Mouse (Mus musculus) kidney, embryonic 14.5 days (tissue): ENCODE results near the gene Cc2d2b. TPM values are rescaled to one million over a fixed set of nuclear protein-coding genes. Genes with fewer than 3 reads are reported as not detected.

ENCODE experiments used
- ATAC-seq: fragments of 200-750 bp; cut with Nextera tagmentation; 2 replicates; pipeline ENCODE4 v1.8.0; 2017; ENCODE audit warnings: moderate number of reproducible peaks, mild to moderate bottlenecking, moderate TSS enrichment, moderate library complexity; ENCODE audit not compliant: low FRiP score, low TSS enrichment
- H3K27ac ChIP-seq: fragments of 300-500 bp; sonication (generic); 2 replicates; pipeline ENCODE4 v1.5.1; 2014; ENCODE audit warnings: low read depth, mild to moderate bottlenecking, low read length, moderate library complexity, mixed read lengths
- H3K27me3 ChIP-seq: fragments of 300-500 bp; sonication (generic); 2 replicates; pipeline ENCODE4 v1.6.1; 2014; ENCODE audit warnings: mild to moderate bottlenecking, low read length; ENCODE audit not compliant: control insufficient read depth, insufficient read depth
- H3K36me3 ChIP-seq: fragments of 300-500 bp; sonication (generic); 2 replicates; pipeline ENCODE4 v1.6.1; 2014; ENCODE audit warnings: low read length, mixed read lengths; ENCODE audit not compliant: control insufficient read depth, insufficient read depth
- H3K4me1 ChIP-seq: fragments of 300-500 bp; sonication (generic); 2 replicates; pipeline ENCODE4 v1.6.1; 2014; ENCODE audit warnings: low read length, mixed read lengths; ENCODE audit not compliant: control insufficient read depth, insufficient read depth
- H3K4me2 ChIP-seq: fragments of 300-500 bp; sonication (generic); replicated peaks from 2 replicates; pipeline ENCODE4 v1.6.1; 2014; ENCODE audit warnings: low read depth, mild to moderate bottlenecking, low read length
- H3K4me3 ChIP-seq: fragments of 300-500 bp; sonication (generic); 2 replicates; pipeline ENCODE4 v1.5.1; 2014; ENCODE audit warnings: mild to moderate bottlenecking, low read length
- H3K9ac ChIP-seq: fragments of 300-500 bp; sonication (generic); 2 replicates; pipeline ENCODE4 v1.6.1; 2014; ENCODE audit warnings: low read depth, mild to moderate bottlenecking, low read length, moderate library complexity
- H3K9me3 ChIP-seq: fragments of 300-500 bp; sonication (generic); 2 replicates; pipeline ENCODE4 v1.6.1; 2016; ENCODE audit warnings: low read length; ENCODE audit not compliant: control insufficient read depth
- WGBS: fragments of 180-500 bp; shearing (Covaris S2); extraction: QIAGEN DNeasy Blood & Tissue Kit; methylation state at CpG from one replicate; pipeline ENCODE4 v1.1.7; 2014; 5-methylcytosine and 5-hydroxymethylcytosine counted together
- polyA plus RNA-seq: library from polyadenylated mRNA; unstranded; fragments of >200 nt; fragmentation: Nextera tagmentation; extraction: Ambion mirVana; gene quantifications from 2 replicates; pipeline ENCODE4 v1.2.1, GENCODE M21; 2014

Gene Cc2d2b
- polyA plus RNA-seq, 1 experiment from 2014 or later, result not detected

DNA sequence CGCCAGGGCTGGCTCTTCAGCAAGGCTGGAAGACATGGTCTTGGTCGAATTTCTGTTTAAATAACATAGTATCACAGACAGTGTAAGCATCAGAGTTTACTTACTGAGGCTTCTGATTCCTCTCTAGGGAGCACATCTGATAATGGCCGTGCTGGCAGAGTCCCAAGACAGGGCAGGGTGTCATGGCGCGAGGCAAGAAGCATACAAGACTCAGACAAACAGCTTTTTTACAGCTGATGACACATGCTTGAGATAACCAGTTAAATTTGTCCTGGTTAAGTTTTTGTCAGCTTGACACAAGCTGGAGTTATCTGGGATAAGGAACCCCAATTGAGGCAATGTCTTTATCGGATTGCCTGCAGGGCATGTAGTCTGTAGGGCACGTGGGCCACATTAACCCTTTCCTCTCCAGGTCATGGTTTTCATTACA, 20.8 kb downstream of the Cc2d2b start:
- H3K9me3 ChIP-seq, result no peaks in the 10 kb centered on the region
- 60% methylated on average over 7 of the region's 7 CpGs for WGBS
- H3K27ac ChIP-seq, result no peak overlapping the region
- H3K4me2 ChIP-seq, result no peak overlapping the region
- 0 out of 2 replicates have a peak, but pooled peaks cover 2% of the 10 kb centered on the region for H3K4me1 ChIP-seq
- no peak overlapping the region for H3K4me3 ChIP-seq
- no peaks in the 10 kb centered on the region for H3K36me3 ChIP-seq
- H3K27me3 ChIP-seq, result no peaks in the 10 kb centered on the region
- ATAC-seq, result no peak
- H3K9ac ChIP-seq, result no peak overlapping the region

GRCm38 (mm10) chr19:40788004-40788714, 39.6 kb downstream of the Cc2d2b start:
- Histone ChIP-seq H3K27ac (no peak overlapping the region), H3K4me1 (no peaks in the 10 kb centered on the region), H3K4me2 (no peak overlapping the region), H3K9ac (no peak overlapping the region), H3K4me3 (no peak overlapping the region), H3K36me3 (no peaks in the 10 kb centered on the region), H3K27me3 (no peaks in the 10 kb centered on the region), H3K9me3 (no peaks in the 10 kb centered on the region)
- WGBS, result 68% methylated on average over 15 of the region's 15 CpGs
- no peak for ATAC-seq

- H3K9me3 ChIP-seq, result no peaks in the 10 kb centered on the region
- H3K36me3 ChIP-seq, result no peaks in the 10 kb centered on the region
- H3K4me1 ChIP-seq, result no peaks in the 10 kb centered on the region
- 75% methylated on average over 2 of the region's 2 CpGs for WGBS
- H3K4me2 ChIP-seq, result no peak overlapping the region
- no peaks in the 10 kb centered on the region for H3K27me3 ChIP-seq
- H3K4me3 ChIP-seq, result no peak overlapping the region
- H3K27ac ChIP-seq, result no peak overlapping the region
- ATAC-seq, result no peak
- H3K9ac ChIP-seq, result no peak overlapping the region
These were observed 40.1 kb downstream of the Cc2d2b start for GRCm38 (mm10) chr19:40788715-40789084.

DNA sequence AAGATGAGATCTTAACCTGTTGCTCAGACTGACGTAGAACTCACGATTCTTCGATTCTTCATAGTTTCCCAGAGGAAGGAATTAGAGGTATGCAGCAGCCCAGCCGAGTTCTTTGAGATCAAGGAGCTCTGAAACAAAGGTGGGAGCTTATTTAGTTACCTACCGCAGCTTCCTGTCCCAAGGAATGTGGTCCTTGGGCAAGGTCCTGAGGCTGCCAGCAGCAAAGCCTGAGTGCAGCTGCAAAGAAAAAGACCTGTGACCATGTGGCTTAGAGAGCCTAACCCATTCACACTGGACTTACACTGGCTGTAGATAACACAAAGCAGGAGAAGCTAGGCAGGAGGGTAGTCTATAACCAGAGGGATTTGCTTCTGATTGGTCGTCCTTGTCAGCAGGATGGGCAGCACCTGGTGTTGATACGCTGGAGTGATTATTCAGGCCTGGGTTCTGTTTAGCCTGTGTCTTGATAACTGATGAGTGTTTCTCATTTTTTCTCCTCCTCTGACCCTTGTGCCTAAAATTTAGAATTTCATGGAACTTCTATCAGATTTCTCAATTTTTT, 56.7 kb downstream of the Cc2d2b start:
- ATAC-seq, result no peak
- Histone ChIP-seq H3K9me3 (no peaks in the 10 kb centered on the region), H3K36me3 (no peaks in the 10 kb centered on the region), H3K4me3 (no peak overlapping the region), H3K4me2 (no peak overlapping the region), H3K4me1 (no peaks in the 10 kb centered on the region), H3K27ac (no peak overlapping the region), H3K27me3 (0 out of 2 replicates have a peak, but pooled peaks cover 3% of the 10 kb centered on the region), H3K9ac (no peak overlapping the region)
- WGBS, result 36% methylated on average over 7 of the region's 7 CpGs

DNA sequence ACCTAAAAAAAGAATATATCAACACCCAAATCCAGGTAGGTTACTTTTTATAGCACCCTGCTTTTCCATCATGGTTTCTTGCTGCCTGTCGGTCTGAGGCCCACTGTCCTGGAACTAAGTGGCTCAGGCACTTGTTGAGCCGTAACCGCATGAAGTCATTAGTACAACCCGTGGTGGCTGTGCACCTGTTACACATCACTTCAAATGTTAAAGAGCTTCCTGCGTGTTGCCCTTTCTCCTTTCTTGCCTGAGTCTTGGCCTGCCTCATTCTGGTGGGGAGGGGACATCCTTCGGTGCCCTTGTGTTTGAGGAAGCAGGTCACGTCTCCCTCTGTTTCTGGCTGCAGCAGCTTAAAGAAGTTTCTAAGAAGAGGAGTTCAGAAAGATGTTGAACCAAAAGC, 61.3 kb downstream of the Cc2d2b start:
- 45% methylated on average over 7 of the region's 7 CpGs for WGBS
- no peaks in the 10 kb centered on the region for H3K4me1 ChIP-seq
- H3K27me3 ChIP-seq, result 0 out of 2 replicates have a peak, but pooled peaks cover 9% of the 10 kb centered on the region
- H3K9me3 ChIP-seq, result no peaks in the 10 kb centered on the region
- no peak overlapping the region for H3K9ac ChIP-seq
- no peaks in the 10 kb centered on the region for H3K36me3 ChIP-seq
- ATAC-seq, result no peak
- H3K27ac ChIP-seq, result no peak overlapping the region
- H3K4me3 ChIP-seq, result no peak overlapping the region
- H3K4me2 ChIP-seq, result no peak overlapping the region

GRCm38 (mm10) chr19:40811840-40812239, 63.3 kb downstream of the Cc2d2b start:
- H3K27ac ChIP-seq, result no peak overlapping the region
- ATAC-seq, result no peak
- no peaks in the 10 kb centered on the region for H3K36me3 ChIP-seq
- no peaks in the 10 kb centered on the region for H3K4me1 ChIP-seq
- H3K9me3 ChIP-seq, result no peaks in the 10 kb centered on the region
- 0 out of 2 replicates have a peak, but pooled peaks cover 9% of the 10 kb centered on the region for H3K27me3 ChIP-seq
- WGBS, result 77% methylated on average over 4 of the region's 4 CpGs
- H3K4me3 ChIP-seq, result no peak overlapping the region
- H3K9ac ChIP-seq, result no peak overlapping the region
- H3K4me2 ChIP-seq, result no peak overlapping the region

DNA sequence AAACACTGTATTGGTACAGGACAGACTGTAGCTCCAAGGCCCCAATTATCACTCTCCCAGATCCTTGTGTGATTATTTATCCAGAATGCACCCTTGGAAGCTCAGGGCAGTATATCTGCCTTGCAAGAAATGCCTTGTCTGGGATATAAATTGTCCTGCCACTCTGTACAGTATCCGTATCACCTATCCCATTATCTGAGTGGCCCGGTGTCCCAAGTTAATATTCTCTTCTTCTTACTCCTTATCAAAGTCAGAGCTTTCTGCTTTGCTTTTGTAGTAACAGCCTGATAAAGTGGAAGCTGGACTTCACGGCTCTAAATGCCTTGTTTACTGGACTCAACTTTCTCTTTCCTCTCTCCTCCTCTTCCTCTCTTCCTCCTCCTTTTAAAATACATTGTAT, 64.2 kb downstream of the Cc2d2b start:
- H3K27ac ChIP-seq, result no peak overlapping the region
- 73% methylated on average over 3 of the region's 3 CpGs for WGBS
- H3K9ac ChIP-seq, result no peak overlapping the region
- no peak overlapping the region for H3K4me2 ChIP-seq
- H3K27me3 ChIP-seq, result 0 out of 2 replicates have a peak, but pooled peaks cover 9% of the 10 kb centered on the region
- H3K36me3 ChIP-seq, result no peaks in the 10 kb centered on the region
- H3K4me1 ChIP-seq, result no peaks in the 10 kb centered on the region
- no peak overlapping the region for H3K4me3 ChIP-seq
- no peak for ATAC-seq
- H3K9me3 ChIP-seq, result no peaks in the 10 kb centered on the region

- no peaks in the 10 kb centered on the region for H3K36me3 ChIP-seq
- no peak for ATAC-seq
- 68% methylated on average over 14 of the region's 14 CpGs for WGBS
- 0 out of 2 replicates have a peak, but pooled peaks cover 9% of the 10 kb centered on the region for H3K27me3 ChIP-seq
- H3K9me3 ChIP-seq, result no peaks in the 10 kb centered on the region
- no peak overlapping the region for H3K27ac ChIP-seq
- H3K4me1 ChIP-seq, result no peaks in the 10 kb centered on the region
- no peak overlapping the region for H3K4me2 ChIP-seq
- no peak overlapping the region for H3K9ac ChIP-seq
- H3K4me3 ChIP-seq, result no peak overlapping the region
These were observed 64.8 kb downstream of the Cc2d2b start for GRCm38 (mm10) chr19:40813385-40813784.

DNA sequence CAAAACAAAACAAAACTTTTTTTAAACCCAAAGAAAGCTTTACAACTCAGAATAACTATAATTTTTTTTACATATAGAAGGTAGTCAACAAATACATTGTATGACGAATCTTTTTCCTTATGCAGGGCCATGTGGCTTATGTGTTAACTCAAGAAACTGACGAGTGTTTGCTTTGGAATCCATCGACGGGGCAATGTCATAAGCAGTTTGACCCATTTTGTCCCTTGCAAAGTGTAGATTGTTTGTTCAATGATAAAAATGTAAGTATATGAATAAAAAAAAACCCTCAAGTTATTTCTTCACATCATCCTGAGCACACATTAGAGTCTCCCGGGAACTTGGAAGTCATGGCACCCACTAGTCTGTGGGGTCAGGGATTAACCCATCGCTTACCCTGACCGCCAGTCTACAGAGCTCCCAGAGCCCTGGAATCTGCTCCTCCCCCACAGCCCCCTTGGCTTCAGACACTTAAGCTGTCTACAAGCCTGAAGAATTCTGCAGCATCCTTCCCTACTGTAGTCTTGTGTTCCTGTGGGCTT, 67.2 kb downstream of the Cc2d2b start:
- Histone ChIP-seq H3K9ac (no peak overlapping the region), H3K36me3 (no peaks in the 10 kb centered on the region), H3K9me3 (no peaks in the 10 kb centered on the region), H3K4me3 (no peak overlapping the region), H3K4me2 (no peak overlapping the region), H3K27me3 (0 out of 2 replicates have a peak, but pooled peaks cover 6% of the 10 kb centered on the region), H3K27ac (no peak overlapping the region), H3K4me1 (no peaks in the 10 kb centered on the region)
- ATAC-seq, result no peak
- WGBS, result 71% methylated on average over 7 of the region's 7 CpGs
